Mouse (Mus musculus): Measurements from ENCODE around the gene Afap1l2. TPM values are rescaled to one million over a fixed set of nuclear protein-coding genes. Genes with fewer than 3 reads are reported as not detected.

The Afap1l2 gene
- total RNA-seq, 1 experiment from 2014 or later: not detected

DNA sequence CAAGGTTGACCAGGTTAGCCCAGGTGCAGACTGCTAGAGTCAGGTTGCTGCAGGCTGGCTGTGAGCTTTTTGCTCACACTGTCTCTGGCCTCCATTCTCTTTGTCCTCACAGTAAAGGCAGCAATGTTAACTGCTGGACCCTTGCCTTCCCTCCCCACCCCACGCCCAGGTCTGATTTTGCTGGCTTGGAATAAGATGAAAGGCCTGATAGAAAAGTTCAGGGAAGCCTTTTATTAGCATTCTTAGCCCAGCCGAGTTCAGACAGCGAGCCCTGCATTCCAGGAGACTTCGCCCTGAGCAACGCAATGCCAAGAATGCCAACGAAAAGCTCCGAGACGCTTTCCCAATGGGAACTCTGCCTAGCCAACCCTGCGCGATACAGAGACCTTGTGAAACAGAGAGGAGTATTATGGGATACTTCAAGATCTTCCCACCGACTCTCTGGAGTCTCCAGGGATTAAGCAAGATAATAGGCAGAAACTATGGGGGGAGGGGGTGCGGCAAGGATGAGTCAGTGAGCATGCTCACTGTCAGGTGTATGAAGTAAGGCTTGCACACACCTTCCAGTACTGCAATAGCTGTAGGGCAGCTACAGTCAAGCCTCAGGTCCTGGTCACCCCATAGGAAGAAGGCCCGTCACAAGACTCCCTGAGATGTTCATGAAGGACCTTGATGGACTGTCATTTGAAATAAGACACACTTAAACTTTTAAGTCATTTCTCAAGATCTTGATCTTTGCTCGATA lies 17.5 kb downstream of the Afap1l2 start:
- no peak for ATAC-seq (replicated peaks in 1 of 2; ENCODE audit: insufficient read depth in 1 of 2, low FRiP score in 2 of 2, low TSS enrichment in 1 of 2, low read depth in 1 of 2, poor library complexity in 2 of 2, severe bottlenecking in 2 of 2)

DNA sequence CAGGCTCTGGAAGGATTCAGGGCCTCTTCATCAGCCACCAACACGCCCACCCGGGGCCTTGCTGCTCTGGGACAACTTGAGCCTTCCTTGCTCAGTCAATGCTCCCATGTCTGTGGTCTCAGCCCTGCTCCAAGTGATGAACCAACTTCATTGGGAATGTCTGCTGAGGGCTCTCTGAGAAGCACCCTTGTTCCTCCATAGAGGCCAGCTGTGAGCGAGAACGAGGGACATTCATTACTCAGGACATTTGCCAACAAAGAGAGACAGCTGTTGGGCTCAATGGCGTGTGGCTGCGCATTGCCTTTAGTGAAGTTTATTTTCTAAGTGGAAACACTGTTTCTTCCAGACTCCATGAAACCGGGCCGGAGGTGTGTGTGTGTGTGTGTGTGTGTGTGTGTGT lies 18.9 kb downstream of the Afap1l2 start:
- ATAC-seq (replicated peaks in 1 of 2; ENCODE audit: insufficient read depth in 1 of 2, low FRiP score in 2 of 2, low TSS enrichment in 1 of 2, low read depth in 1 of 2, poor library complexity in 2 of 2, severe bottlenecking in 2 of 2): no peak

DNA sequence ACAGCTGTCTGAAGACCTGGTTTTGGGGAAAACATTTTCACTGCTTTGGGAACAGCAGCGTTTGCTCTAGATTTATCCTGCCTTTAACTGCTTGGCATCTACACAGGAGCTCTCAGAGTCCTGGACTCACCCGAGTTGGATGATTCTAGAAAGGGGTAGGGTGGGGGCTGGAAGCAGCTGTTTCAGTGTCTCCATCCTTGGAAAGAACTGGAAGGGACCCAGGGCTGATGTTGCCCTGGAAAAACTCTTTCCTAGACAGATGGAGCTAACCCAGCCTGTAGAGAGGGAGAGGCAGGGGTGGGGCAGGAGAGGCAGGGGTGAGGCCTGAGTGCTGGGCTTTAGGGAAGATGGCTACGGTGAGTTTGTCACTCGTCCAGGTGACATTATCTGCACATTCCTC lies 23.8 kb downstream of the Afap1l2 start:
- ATAC-seq (replicated peaks in 1 of 2; ENCODE audit: insufficient read depth in 1 of 2, low FRiP score in 2 of 2, low TSS enrichment in 1 of 2, low read depth in 1 of 2, poor library complexity in 2 of 2, severe bottlenecking in 2 of 2): no peak

DNA sequence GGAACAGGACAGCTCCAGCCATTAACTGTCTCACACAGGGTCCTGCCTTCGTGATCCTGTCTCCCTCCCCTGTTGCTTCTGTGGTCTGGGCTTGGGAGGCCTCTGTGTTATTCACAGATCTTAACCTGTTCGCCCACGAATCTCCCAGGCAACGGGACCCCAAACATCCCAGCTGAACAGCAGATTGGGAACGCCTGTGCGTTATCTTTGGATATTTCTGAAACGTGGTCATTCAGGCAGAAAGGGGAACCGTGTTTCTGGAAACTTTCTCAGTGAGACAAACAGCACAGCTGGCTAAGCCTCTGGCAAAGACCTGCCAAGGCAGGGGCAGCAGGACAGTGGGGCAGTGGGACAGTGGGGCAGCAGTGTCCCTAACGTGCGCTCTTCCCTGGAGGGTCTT lies 24.3 kb downstream of the Afap1l2 start:
- ATAC-seq (replicated peaks in 1 of 2; ENCODE audit: insufficient read depth in 1 of 2, low FRiP score in 2 of 2, low TSS enrichment in 1 of 2, low read depth in 1 of 2, poor library complexity in 2 of 2, severe bottlenecking in 2 of 2): no peak

DNA sequence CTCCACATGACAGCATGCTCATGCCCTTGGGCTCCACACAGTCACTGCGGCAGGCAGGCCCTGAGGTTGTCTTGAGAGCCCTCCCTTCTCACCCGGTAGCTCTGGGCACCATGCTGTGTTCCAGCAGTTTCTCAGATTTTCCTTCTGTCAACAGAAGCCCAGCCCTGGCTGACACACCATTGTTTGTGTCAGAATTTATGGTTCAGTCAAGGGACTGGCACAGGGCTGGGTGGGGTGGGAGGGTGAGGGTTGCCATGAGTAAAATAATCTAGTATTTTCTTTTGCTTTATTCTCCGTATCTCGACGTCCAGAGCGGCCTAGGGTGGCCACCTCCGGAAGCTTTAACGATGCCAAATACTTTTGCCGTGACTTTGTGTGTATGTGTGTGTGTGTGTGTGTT lies 26.3 kb downstream of the Afap1l2 start:
- no peak for ATAC-seq (replicated peaks in 1 of 2; ENCODE audit: insufficient read depth in 1 of 2, low FRiP score in 2 of 2, low TSS enrichment in 1 of 2, low read depth in 1 of 2, poor library complexity in 2 of 2, severe bottlenecking in 2 of 2)

DNA sequence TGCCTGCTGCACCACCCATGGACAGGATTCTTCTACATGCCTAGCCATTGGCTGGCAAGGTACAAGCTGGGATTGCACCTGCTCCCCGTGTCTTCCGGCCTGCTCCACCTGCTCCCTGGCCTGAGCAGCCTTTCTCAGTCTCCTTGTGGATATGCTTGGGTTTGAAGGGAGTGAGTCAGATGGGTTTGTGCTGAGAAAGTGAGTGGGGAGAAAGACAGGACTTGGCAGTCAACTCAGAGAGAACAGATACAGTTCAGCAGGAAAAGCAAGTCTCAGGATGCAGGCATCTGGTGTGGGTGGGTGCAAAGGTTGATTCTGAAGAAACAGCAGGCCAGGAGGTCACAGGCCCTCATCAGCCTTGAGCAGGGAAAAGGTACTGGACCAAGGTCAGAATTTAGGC lies 27.2 kb downstream of the Afap1l2 start:
- no peak for ATAC-seq (replicated peaks in 1 of 2; ENCODE audit: insufficient read depth in 1 of 2, low FRiP score in 2 of 2, low TSS enrichment in 1 of 2, low read depth in 1 of 2, poor library complexity in 2 of 2, severe bottlenecking in 2 of 2)

DNA sequence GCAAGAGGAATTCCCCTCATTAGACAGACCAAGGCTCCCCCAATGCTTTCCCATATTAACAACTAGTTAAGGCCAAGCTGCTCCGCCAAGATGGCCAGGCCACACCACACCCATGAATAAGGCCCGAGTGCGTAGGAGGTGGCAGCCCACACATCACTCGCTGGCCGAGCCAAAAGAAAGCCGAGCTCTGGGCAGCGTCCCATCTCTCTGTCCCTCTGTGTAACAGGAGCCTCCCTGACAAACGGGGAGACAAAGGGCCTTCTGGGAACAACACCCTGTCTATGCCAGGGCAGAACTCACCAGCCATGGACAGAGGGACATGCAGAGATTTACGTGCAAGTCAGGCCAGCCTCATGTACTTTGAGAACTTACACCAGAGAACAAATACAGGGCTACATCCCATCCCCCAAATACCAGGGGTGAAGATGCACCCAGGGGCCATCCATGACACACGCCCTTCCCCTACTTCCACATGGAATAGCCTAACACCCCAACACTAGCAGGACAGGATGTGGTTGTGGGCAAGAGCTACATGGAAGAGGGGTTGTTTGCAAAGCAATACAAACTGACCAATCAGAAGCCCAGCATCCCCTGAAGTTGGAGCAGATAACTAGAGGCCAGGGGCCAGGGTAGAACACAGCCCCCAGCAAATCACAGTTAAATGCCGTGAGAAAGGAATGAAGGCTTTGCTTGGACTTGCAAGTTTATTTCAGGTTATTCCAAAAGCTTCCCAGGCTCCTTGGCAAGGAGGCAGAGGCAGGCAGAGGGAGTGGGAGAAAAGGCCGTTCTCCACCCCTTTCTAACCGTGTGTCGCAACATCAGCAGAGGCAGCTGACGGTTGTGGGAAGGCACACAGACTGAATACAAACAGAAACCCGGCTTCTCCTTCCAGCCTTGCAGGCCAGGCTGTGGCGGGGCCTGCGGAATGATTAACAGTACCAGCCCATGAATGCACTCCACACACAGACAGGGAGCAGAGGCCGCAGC lies 30.8 kb downstream of the Afap1l2 start:
- ATAC-seq (replicated peaks in 1 of 2; ENCODE audit: insufficient read depth in 1 of 2, low FRiP score in 2 of 2, low TSS enrichment in 1 of 2, low read depth in 1 of 2, poor library complexity in 2 of 2, severe bottlenecking in 2 of 2): no peak

DNA sequence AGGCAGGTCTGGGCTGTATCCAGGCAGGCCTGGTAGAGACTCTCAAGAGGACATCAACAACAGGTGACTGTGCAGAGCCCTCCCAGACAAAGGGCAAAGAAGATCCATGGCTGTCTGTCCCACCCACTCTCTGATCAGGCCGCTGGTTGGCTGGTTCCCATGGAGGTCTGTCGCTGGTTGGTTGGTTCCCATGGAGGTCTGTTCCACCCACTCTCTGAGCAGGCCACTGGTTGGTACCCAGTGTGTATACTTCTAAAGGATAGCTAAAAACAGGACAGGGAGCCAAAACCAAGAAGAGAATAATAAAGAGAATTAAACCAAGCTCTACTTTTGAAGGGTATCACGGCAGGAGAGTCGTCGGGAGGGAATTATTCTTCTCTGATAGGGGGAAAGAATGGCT lies 31.5 kb downstream of the Afap1l2 start:
- no peak for ATAC-seq (replicated peaks in 1 of 2; ENCODE audit: insufficient read depth in 1 of 2, low FRiP score in 2 of 2, low TSS enrichment in 1 of 2, low read depth in 1 of 2, poor library complexity in 2 of 2, severe bottlenecking in 2 of 2)

DNA sequence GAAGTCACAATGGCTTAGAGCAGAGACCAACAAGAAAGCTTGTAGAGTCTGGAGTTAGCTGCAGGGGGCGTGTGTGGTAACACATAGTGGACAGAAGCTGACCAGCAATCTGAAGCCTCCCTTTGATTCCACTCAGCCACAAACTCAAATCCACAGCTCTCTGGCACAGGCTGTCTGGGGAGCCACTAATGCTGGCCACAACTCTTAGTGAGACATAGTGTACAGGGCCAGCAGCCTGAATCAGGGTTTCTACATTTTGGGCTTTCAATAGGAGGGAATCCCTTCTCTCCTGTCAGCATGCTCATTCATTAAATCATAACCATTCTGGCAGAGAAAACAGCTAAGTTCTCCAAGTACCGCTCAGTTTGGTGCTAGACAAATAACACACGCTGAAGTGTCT lies 32.5 kb downstream of the Afap1l2 start:
- no peak for ATAC-seq (replicated peaks in 1 of 2; ENCODE audit: insufficient read depth in 1 of 2, low FRiP score in 2 of 2, low TSS enrichment in 1 of 2, low read depth in 1 of 2, poor library complexity in 2 of 2, severe bottlenecking in 2 of 2)

DNA sequence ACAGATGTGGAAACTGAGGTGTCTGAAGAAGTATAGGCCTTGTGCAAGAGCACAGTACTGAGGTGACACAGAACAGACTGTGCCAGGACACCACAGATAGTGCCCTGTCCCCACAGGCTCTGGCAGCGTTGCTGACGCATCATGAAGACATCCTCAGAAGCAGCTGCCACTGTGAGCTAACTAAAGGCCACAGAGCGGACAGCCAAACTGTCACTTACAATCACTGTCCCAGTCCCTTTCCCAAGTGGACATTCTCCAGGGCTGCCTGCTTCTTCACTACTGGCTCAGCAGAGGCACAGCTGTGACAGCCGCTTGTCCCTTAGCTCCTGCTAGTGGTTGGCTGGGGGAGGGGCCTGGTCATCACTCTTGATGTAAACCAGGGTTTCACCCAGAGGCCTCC lies 33.9 kb downstream of the Afap1l2 start:
- ATAC-seq (replicated peaks in 1 of 2; ENCODE audit: insufficient read depth in 1 of 2, low FRiP score in 2 of 2, low TSS enrichment in 1 of 2, low read depth in 1 of 2, poor library complexity in 2 of 2, severe bottlenecking in 2 of 2): no peak

DNA sequence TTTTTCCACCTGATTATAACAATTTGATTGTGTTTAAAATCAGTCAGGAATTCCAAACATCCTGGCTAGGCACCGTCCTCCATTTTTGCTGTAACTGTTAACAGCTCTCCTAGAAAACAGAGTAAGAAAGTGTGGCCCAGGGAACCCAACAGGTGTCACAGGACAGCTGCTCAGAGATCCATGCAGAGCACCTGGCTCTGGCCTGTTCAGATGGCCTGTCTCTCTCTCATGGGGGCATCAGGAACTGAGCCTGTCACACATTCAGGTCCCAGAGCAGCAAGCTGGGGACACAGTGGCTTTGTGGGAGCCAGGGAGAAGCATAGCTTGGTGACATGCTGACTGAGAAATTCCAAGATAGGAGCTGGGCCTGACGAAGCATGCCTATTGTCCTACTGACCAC lies 35.3 kb downstream of the Afap1l2 start:
- ATAC-seq (replicated peaks in 1 of 2; ENCODE audit: insufficient read depth in 1 of 2, low FRiP score in 2 of 2, low TSS enrichment in 1 of 2, low read depth in 1 of 2, poor library complexity in 2 of 2, severe bottlenecking in 2 of 2): no peak

DNA sequence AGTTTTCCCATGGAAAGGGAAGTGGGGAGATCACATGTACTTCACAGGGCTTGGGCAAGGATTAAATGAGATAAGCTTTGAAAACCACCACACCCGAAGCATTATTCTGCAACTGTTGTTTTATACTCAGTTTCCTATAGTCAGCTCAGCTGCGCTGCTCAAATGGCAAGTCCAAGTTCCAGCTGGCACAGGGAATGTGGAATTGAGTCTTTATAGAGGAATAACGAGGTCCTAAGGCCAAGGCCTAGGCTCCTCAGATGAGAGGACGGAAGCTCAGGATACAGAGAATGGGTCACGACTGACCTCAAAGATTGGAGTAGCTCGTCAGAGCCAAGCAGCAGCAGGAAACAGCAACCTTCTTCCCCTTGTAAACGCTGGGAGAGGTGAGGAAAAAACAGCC lies 36.7 kb downstream of the Afap1l2 start:
- ATAC-seq (replicated peaks in 1 of 2; ENCODE audit: insufficient read depth in 1 of 2, low FRiP score in 2 of 2, low TSS enrichment in 1 of 2, low read depth in 1 of 2, poor library complexity in 2 of 2, severe bottlenecking in 2 of 2): no peak

DNA sequence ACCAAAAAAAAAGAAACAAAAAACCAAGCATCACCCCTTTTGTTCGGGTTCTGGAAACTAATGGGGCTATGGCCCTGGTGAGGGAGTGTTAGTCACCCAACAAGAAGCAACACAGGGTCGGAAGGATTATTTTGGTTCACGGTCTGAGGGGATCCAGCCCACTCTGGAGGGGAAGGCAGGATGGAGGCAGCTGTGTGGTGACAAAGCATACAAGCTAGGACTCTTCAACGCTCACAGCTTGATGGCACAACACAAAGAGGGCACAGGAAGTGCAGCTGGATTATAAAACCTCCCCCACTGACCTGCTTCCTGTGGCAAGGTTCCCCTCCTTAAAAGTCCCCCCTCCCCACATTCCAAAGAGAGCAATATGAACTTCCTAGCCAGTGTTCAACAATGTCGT lies 44.2 kb downstream of the Afap1l2 start:
- no peak for ATAC-seq (replicated peaks in 1 of 2; ENCODE audit: insufficient read depth in 1 of 2, low FRiP score in 2 of 2, low TSS enrichment in 1 of 2, low read depth in 1 of 2, poor library complexity in 2 of 2, severe bottlenecking in 2 of 2)

DNA sequence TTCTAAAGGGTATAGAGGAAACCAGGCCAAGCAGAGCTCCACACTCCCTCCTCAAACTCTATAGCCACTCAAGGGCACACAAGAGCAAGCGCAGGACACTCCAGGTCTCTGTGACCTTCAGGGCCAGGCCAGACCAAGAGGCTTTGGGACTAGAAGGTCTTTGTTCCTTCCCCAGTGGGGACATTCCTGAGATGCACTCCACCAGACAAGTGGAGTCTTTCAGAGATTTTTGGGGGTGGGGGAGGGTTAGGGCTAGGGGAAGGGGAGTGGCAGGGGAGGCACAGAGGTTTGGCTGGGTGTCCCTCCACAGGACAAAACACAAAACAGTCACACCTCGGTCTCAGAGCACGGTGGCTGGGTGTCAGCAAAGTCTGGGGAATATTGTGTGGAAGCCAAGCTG lies 48.4 kb downstream of the Afap1l2 start:
- no peak for ATAC-seq (replicated peaks in 1 of 2; ENCODE audit: insufficient read depth in 1 of 2, low FRiP score in 2 of 2, low TSS enrichment in 1 of 2, low read depth in 1 of 2, poor library complexity in 2 of 2, severe bottlenecking in 2 of 2)

DNA sequence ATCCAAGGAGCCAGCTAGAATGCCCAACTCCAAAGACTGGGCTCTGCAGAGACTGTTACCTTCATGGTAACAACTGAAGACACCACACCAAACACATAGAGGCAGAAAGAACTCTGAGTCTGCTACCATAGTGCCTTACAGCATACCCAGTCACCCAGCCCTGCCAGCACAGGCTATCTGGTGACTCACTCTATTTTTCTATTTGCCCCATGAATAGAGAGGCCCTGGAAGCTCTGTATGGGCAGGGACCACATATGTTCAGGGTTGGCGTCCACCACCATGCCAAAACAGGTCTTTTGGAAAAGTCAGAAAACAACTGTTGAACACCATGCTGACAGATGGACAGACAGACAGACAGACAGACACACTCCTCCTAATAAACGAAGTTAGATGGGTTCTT lies 49.0 kb downstream of the Afap1l2 start:
- no peak for ATAC-seq (replicated peaks in 1 of 2; ENCODE audit: insufficient read depth in 1 of 2, low FRiP score in 2 of 2, low TSS enrichment in 1 of 2, low read depth in 1 of 2, poor library complexity in 2 of 2, severe bottlenecking in 2 of 2)

DNA sequence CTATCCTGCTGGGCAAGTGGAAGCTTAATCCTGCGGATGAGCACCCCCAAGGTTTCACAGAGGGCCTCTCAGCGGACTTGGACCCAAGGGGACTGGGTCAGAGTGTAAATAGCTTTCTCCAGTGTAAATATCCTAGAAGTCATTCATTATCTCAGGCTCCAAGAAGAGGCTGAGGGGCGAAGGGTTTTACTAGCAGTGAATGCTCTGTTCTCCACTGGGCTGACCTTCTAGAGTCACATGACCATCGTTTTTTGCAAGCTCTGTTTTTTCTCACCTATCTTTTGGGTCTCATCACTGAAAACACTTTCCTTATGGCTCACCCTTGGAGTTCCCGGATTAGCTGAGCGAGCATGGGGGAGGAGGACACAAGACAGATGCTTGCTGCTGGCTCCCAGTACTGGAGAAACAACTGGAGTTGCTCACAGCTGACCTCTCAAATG lies 49.4 kb downstream of the Afap1l2 start:
- no peak for ATAC-seq (replicated peaks in 1 of 2; ENCODE audit: insufficient read depth in 1 of 2, low FRiP score in 2 of 2, low TSS enrichment in 1 of 2, low read depth in 1 of 2, poor library complexity in 2 of 2, severe bottlenecking in 2 of 2)

DNA sequence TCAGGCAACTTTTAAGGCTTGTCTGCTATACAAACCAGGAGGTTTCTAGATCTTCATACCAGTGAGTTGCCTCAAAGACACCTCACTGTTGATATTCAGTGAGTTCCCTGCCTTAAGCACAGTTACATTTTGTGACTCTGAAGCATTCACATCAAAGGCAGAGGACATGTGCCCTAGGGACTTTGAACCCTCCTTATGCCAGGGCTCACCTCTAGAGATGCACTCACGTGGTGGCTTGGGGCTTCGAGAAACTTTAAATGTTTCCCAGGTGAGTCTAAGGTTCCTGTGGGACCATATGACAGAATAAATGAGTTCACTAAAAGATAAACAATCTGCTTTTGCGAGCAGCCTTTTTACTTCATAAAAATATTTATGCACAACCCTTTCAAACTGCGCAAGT lies 50.0 kb downstream of the Afap1l2 start:
- no peak for ATAC-seq (replicated peaks in 1 of 2; ENCODE audit: insufficient read depth in 1 of 2, low FRiP score in 2 of 2, low TSS enrichment in 1 of 2, low read depth in 1 of 2, poor library complexity in 2 of 2, severe bottlenecking in 2 of 2)

All from hematopoietic stem cell, adult 5-6 weeks (primary cell).